Mouse (Mus musculus) heart, embryonic 14.5 days (tissue): ENCODE results near the gene Zfp768. TPM values are rescaled to one million over a fixed set of nuclear protein-coding genes. Genes with fewer than 3 reads are reported as not detected.

Experiments used
- ATAC-seq: fragments of 200-750 bp; cut with Nextera tagmentation; 2 replicates; pipeline ENCODE4 v1.8.0; 2017; ENCODE audit warnings: low read depth, moderate TSS enrichment; ENCODE audit not compliant: insufficient number of reproducible peaks, insufficient read depth, low FRiP score
- H3K27ac ChIP-seq, 2 experiments: fragments of 200-500 bp in 1 of 2; fragments of 300-500 bp in 1 of 2; sonication (generic) in 1 of 2; replicated peaks in 1 of 2; 2 replicates each; pipeline ENCODE4 v1.5.1; 2012 to 2014; ENCODE audit warnings: low read depth in 2 of 2, low read length in 2 of 2, control low read depth in 1 of 2, mild to moderate bottlenecking in 1 of 2, mixed read lengths in 1 of 2; ENCODE audit not compliant: control insufficient read depth in 1 of 2, insufficient read depth in 1 of 2
- H3K27me3 ChIP-seq: fragments of 300-500 bp; sonication (generic); 2 replicates; pipeline ENCODE4 v1.6.1; 2014; ENCODE audit warnings: mild to moderate bottlenecking, low read length, control low read depth; ENCODE audit not compliant: control insufficient read depth, insufficient read depth
- H3K36me3 ChIP-seq: fragments of 300-500 bp; sonication (generic); 2 replicates; pipeline ENCODE4 v1.6.1; 2014; ENCODE audit warnings: mild to moderate bottlenecking, control low read depth, low read length, mixed read lengths; ENCODE audit not compliant: control insufficient read depth, insufficient read depth
- H3K4me1 ChIP-seq, 2 experiments: fragments of 200-500 bp in 1 of 2; fragments of 300-500 bp in 1 of 2; sonication (generic) in 1 of 2; 2 replicates each; pipeline ENCODE4 v1.6.1; 2012 to 2014; ENCODE audit warnings: low read length in 2 of 2, control low read depth in 1 of 2, mixed read lengths in 1 of 2; ENCODE audit not compliant: control insufficient read depth in 2 of 2, insufficient read depth in 2 of 2
- H3K4me2 ChIP-seq: fragments of 300-500 bp; sonication (generic); 2 replicates; pipeline ENCODE4 v1.6.1; 2014; ENCODE audit warnings: mild to moderate bottlenecking, low read length
- H3K4me3 ChIP-seq, 2 experiments: fragments of 200-500 bp in 1 of 2; fragments of 300-500 bp in 1 of 2; sonication (generic) in 1 of 2; 2 replicates each; pipeline ENCODE4 v1.5.1; 2012 to 2014; ENCODE audit warnings: low read length in 2 of 2, mild to moderate bottlenecking in 2 of 2, control low read depth in 1 of 2, low read depth in 1 of 2, moderate library complexity in 1 of 2; ENCODE audit not compliant: control insufficient read depth in 1 of 2, insufficient read depth in 1 of 2
- H3K9ac ChIP-seq: fragments of 300-500 bp; sonication (generic); 2 replicates; pipeline ENCODE4 v1.6.1; 2014; ENCODE audit warnings: mild to moderate bottlenecking, low read length
- H3K9me3 ChIP-seq: fragments of 300-500 bp; sonication (generic); 2 replicates; pipeline ENCODE4 v1.6.1; 2016; ENCODE audit warnings: low read length, control low read depth; ENCODE audit not compliant: control insufficient read depth
- WGBS: fragments of 180-500 bp; shearing (Covaris S2); extraction: QIAGEN DNeasy Blood & Tissue Kit; methylation state at CpG from one replicate; pipeline ENCODE4 v1.1.7; 2014; 5-methylcytosine and 5-hydroxymethylcytosine counted together
- polyA plus RNA-seq: library from polyadenylated mRNA; unstranded; fragments of >200 nt; fragmentation: Nextera tagmentation; extraction: Ambion mirVana; gene quantifications from 2 replicates; pipeline ENCODE4 v1.2.1, GENCODE M21; 2014

Zfp768 gene
- polyA plus RNA-seq, 1 experiment from 2014 or later, result 5.6 TPM

- no peaks in the 10 kb centered on the region for H3K4me1 ChIP-seq
- H3K27ac ChIP-seq, result no peak overlapping the region
- 38% methylated on average over 5 of the region's 5 CpGs for WGBS
- no peaks in the 10 kb centered on the region for H3K27me3 ChIP-seq
- no peaks in the 10 kb centered on the region for H3K9me3 ChIP-seq
- no peak overlapping the region for H3K9ac ChIP-seq
- H3K36me3 ChIP-seq, result no peaks in the 10 kb centered on the region
- no peak overlapping the region for H3K4me2 ChIP-seq
- no peak overlapping the region for H3K4me3 ChIP-seq
- ATAC-seq, result no peak; the same call in 1 of the 2 replicates
These were observed 23.3 kb downstream of the Zfp768 start for GRCm38 (mm10) chr7:127322085-127322484.

DNA sequence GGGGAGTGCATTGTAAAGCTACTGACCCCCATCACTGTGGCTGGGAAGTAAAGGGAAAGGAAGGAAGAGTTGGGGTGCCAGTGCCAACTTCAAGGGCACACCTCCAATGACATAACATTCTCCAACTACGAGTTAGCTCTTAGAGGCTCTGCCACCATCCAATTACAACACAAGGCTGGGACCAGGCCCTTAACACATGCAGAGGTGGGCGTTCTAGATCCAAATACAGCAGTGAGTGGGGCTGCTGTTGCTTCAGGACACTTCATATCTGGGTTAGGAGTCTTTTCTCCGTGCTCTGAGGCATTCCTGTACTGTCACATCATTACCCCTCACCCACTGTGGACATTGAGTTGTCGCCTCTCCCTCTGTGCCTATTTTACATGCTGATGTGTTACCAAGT lies 24.3 kb downstream of the Zfp768 start:
- ATAC-seq, result no peak
- no peak overlapping the region for H3K9ac ChIP-seq
- H3K27me3 ChIP-seq, result no peaks in the 10 kb centered on the region
- H3K4me3 ChIP-seq, result no peak overlapping the region
- H3K4me2 ChIP-seq, result no peak overlapping the region
- 51% methylated on average over 4 of the region's 4 CpGs for WGBS
- no peaks in the 10 kb centered on the region for H3K4me1 ChIP-seq
- no peaks in the 10 kb centered on the region for H3K36me3 ChIP-seq
- H3K27ac ChIP-seq, result no peak overlapping the region
- H3K9me3 ChIP-seq, result no peaks in the 10 kb centered on the region

DNA sequence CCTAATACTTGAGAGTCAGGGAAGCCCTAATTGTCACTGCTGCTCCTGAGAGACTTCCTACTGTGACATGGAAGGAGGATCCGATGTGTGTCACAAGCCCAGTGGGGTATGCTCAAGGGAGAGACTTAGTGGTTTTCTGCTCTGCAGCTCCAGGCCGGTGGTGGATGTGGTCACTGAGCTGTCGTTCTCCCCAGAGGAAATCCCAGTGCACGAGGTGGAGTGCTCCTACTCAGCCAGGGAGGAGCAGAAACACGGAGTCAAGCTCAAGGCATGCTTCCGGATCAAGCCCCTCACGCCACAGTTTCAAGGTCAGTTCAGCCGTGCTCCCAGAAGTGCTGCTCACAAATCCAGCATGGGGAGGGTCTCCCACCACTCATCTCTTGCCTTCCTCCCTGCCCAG lies 31.5 kb downstream of the Zfp768 start:
- Histone ChIP-seq H3K9ac (peak overlapping the region; percentile 31; the same call in 1 of the 2 replicates), H3K4me1 (peaks cover 0 to 3% of the 10 kb centered on the region in 2 experiments; a peak in 1 of 4 replicates), H3K4me3 (no peak overlapping the region), H3K27ac (no peak overlapping the region), H3K4me2 (peak overlapping the region; percentile 23; the same call in 1 of the 2 replicates), H3K36me3 (no peaks in the 10 kb centered on the region), H3K9me3 (no peaks in the 10 kb centered on the region), H3K27me3 (no peaks in the 10 kb centered on the region)
- 17% methylated on average over 8 of the region's 8 CpGs for WGBS
- no peak for ATAC-seq

DNA sequence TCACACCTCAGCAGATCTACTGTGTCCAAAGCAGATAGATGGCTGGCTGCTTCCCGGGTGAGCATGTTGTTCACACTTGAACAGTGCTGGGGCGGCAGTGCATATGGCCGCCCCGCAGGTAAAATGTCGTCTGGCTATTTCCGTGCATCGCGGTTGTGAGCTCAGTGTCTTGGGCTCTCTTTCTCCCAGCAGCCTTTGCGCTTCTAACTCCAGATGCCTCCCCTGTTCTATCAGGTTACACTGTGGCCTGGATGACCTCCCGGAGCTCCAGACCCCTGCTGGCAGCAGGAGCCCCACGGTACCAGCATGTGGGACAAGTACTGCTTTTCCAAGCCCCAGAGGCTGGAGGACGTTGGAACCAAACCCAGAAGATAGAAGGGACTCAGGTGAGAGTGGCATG lies 35.4 kb downstream of the Zfp768 start:
- H3K4me2 ChIP-seq, result no peak overlapping the region
- 61% methylated on average over 12 of the region's 12 CpGs for WGBS
- H3K4me3 ChIP-seq, result no peak overlapping the region
- peaks cover 0 to 3% of the 10 kb centered on the region in 2 experiments; a peak in 1 of 4 replicates for H3K4me1 ChIP-seq
- H3K27ac ChIP-seq, result no peak overlapping the region
- no peaks in the 10 kb centered on the region for H3K27me3 ChIP-seq
- H3K9me3 ChIP-seq, result no peaks in the 10 kb centered on the region
- no peaks in the 10 kb centered on the region for H3K36me3 ChIP-seq
- ATAC-seq, result no peak
- H3K9ac ChIP-seq, result no peak overlapping the region

DNA sequence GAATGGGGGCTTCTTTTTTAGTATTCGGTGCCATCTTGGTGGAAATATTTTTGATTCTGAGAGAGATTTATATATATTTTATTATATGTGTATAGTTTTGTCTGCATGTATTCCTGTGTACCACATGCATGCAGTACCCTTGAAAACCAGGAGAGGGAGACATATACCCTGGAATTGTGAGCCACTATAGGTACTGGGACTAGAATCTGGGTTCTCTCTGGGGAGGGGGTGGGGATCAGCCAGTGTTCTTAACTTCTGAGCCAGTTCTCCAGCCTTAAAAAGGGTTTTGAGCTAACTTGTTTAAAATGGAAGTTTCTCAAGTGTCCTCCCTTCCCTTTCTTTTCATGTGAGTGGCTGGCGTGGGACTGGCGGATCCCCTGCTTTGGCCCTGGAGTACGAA lies 36.5 kb downstream of the Zfp768 start:
- no peak overlapping the region for H3K27ac ChIP-seq
- H3K36me3 ChIP-seq, result no peaks in the 10 kb centered on the region
- H3K4me3 ChIP-seq, result no peak overlapping the region
- H3K27me3 ChIP-seq, result no peaks in the 10 kb centered on the region
- no peaks in the 10 kb centered on the region for H3K9me3 ChIP-seq
- no peak overlapping the region for H3K9ac ChIP-seq
- WGBS, result 74% methylated on average over 4 of the region's 4 CpGs
- no peak for ATAC-seq
- peaks cover 0 to under 1% of the 10 kb centered on the region in 2 experiments; a peak in 1 of 4 replicates for H3K4me1 ChIP-seq
- H3K4me2 ChIP-seq, result no peak overlapping the region

- H3K9ac ChIP-seq, result no peak overlapping the region
- no peaks in the 10 kb centered on the region for H3K27me3 ChIP-seq
- no peak for ATAC-seq
- H3K27ac ChIP-seq, result no peak overlapping the region
- H3K36me3 ChIP-seq, result no peaks in the 10 kb centered on the region
- no peak overlapping the region for H3K4me2 ChIP-seq
- H3K4me1 ChIP-seq, result no peaks in the 10 kb centered on the region
- no peak overlapping the region for H3K4me3 ChIP-seq
- no peaks in the 10 kb centered on the region for H3K9me3 ChIP-seq
- 76% methylated on average over 2 of the region's 2 CpGs for WGBS
These were observed 37.0 kb downstream of the Zfp768 start for GRCm38 (mm10) chr7:127308431-127308830.

- no peaks in the 10 kb centered on the region for H3K36me3 ChIP-seq
These were observed 47.7 kb downstream of the Zfp768 start for GRCm38 (mm10) chr7:127297586-127298193.

More at GRCm38 (mm10) chr7:127297586-127298193, 47.7 kb downstream of the Zfp768 start:
- ATAC-seq, result no peak
- Histone ChIP-seq H3K27ac (no peak overlapping the region), H3K4me2 (no peak overlapping the region), H3K4me3 (no peak overlapping the region), H3K27me3 (no peaks in the 10 kb centered on the region), H3K9ac (no peak overlapping the region), H3K9me3 (no peaks in the 10 kb centered on the region), H3K4me1 (peaks cover 7 to 13% of the 10 kb centered on the region in 2 experiments; a peak in 3 of 4 replicates)
- WGBS, result 90% methylated on average over 5 of the region's 5 CpGs
